Mouse (Mus musculus): ENCODE data around the gene Ccr4. TPM values are rescaled to one million over a fixed set of nuclear protein-coding genes. Genes with fewer than 3 reads are reported as not detected.

Gene Ccr4
- polyA plus RNA-seq, 1 experiment from 2014 or later = not detected

GRCm38 (mm10) chr9:114496469-114496868, 8.2 kb downstream of the Ccr4 start:
- H3K9ac ChIP-seq = no peak overlapping the region
- ATAC-seq (ENCODE audit: low FRiP score) = no peak
- H3K9me3 ChIP-seq = no peaks in the 10 kb centered on the region
- H3K27ac ChIP-seq = no peak overlapping the region
- H3K36me3 ChIP-seq = no peaks in the 10 kb centered on the region
- no peaks in the 10 kb centered on the region for H3K27me3 ChIP-seq
- H3K4me1 ChIP-seq (replicated peaks) = no peaks in the 10 kb centered on the region
- H3K4me2 ChIP-seq = no peak overlapping the region
- WGBS = 86% methylated on average over 7 of the region's 7 CpGs
- no peak overlapping the region for H3K4me3 ChIP-seq

- H3K4me2 ChIP-seq = no peak overlapping the region
- H3K9ac ChIP-seq = no peak overlapping the region
- WGBS = 86% methylated on average over 23 of the region's 23 CpGs
- H3K9me3 ChIP-seq = no peaks in the 10 kb centered on the region
- H3K36me3 ChIP-seq = no peaks in the 10 kb centered on the region
- no peaks in the 10 kb centered on the region for H3K27me3 ChIP-seq
- no peaks in the 10 kb centered on the region for H3K4me1 ChIP-seq (replicated peaks)
- no peak overlapping the region for H3K27ac ChIP-seq
- H3K4me3 ChIP-seq = no peak overlapping the region
- ATAC-seq (ENCODE audit: low FRiP score) = no peak
Measured at GRCm38 (mm10) chr9:114487481-114488258, 17.0 kb downstream of the Ccr4 start.

GRCm38 (mm10) chr9:114486808-114487207, 17.9 kb downstream of the Ccr4 start:
- 88% methylated on average over 4 of the region's 4 CpGs for WGBS
- H3K27me3 ChIP-seq = no peaks in the 10 kb centered on the region
- no peak overlapping the region for H3K9ac ChIP-seq
- H3K4me3 ChIP-seq = no peak overlapping the region
- H3K36me3 ChIP-seq = no peaks in the 10 kb centered on the region
- no peak overlapping the region for H3K27ac ChIP-seq
- no peak for ATAC-seq (ENCODE audit: low FRiP score)
- no peaks in the 10 kb centered on the region for H3K4me1 ChIP-seq (replicated peaks)
- no peak overlapping the region for H3K4me2 ChIP-seq
- no peaks in the 10 kb centered on the region for H3K9me3 ChIP-seq

GRCm38 (mm10) chr9:114484771-114485170, 19.9 kb downstream of the Ccr4 start:
- no peaks in the 10 kb centered on the region for H3K27me3 ChIP-seq
- H3K4me2 ChIP-seq = no peak overlapping the region
- no peaks in the 10 kb centered on the region for H3K4me1 ChIP-seq (replicated peaks)
- H3K4me3 ChIP-seq = no peak overlapping the region
- no peak for ATAC-seq (ENCODE audit: low FRiP score)
- H3K9me3 ChIP-seq = no peaks in the 10 kb centered on the region
- H3K36me3 ChIP-seq = no peaks in the 10 kb centered on the region
- H3K9ac ChIP-seq = no peak overlapping the region
- H3K27ac ChIP-seq = no peak overlapping the region
- 89% methylated on average over 5 of the region's 5 CpGs for WGBS

DNA sequence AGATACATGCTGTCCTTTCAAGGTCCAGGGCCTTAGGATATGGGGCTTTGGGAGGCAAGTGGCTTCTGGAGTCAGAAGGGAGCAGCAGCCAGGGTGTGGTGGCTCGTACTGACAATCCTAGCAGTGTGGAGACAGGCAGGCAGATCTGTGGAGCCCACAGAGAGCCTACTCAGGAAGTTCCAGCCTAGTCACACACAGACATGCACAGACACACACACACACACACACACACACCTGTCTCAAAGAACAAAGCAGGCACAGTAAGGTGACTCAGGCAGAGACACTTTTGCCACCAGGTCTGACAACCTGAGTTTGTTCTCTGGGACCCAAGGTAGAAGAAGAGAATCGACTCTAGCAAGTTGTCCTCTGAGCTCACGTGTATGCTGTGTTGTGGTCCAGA, 23.8 kb downstream of the Ccr4 start:
- 84% methylated on average over 3 of the region's 3 CpGs for WGBS
- H3K27ac ChIP-seq = no peak overlapping the region
- H3K36me3 ChIP-seq = peaks cover 6% of the 10 kb centered on the region; the same call in 1 of the 2 replicates
- H3K27me3 ChIP-seq = no peaks in the 10 kb centered on the region
- no peak overlapping the region for H3K9ac ChIP-seq
- no peak overlapping the region for H3K4me2 ChIP-seq
- H3K4me3 ChIP-seq = no peak overlapping the region
- ATAC-seq (ENCODE audit: low FRiP score) = no peak
- H3K4me1 ChIP-seq (replicated peaks) = no peaks in the 10 kb centered on the region
- H3K9me3 ChIP-seq = no peaks in the 10 kb centered on the region

DNA sequence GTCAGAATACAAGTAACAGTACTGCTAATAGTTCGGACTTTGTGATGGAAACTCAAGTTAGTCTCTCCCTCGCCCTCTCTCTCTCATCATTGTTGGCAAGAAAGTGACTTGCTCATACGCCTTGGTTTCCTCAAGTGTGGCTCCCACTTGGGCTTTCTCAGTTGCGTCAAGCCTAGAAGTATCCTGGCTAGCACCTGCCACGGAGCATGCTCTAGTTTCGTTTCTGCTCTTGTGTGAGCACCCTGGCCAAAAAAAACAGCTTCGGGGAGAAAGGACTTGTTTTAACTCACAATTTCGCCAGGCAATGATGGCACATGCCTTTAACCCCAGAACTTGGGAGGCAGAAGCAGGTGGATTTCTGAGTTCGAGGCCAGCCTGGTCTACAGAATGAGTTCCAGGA, 27.7 kb downstream of the Ccr4 start:
- no peaks in the 10 kb centered on the region for H3K27me3 ChIP-seq
- H3K9me3 ChIP-seq = no peaks in the 10 kb centered on the region
- ATAC-seq (ENCODE audit: low FRiP score) = no peak
- peaks cover 11% of the 10 kb centered on the region for H3K36me3 ChIP-seq
- H3K9ac ChIP-seq = no peak overlapping the region
- no peak overlapping the region for H3K27ac ChIP-seq
- no peaks in the 10 kb centered on the region for H3K4me1 ChIP-seq (replicated peaks)
- WGBS = 93% methylated on average over 9 of the region's 9 CpGs
- no peak overlapping the region for H3K4me3 ChIP-seq
- H3K4me2 ChIP-seq = no peak overlapping the region

DNA sequence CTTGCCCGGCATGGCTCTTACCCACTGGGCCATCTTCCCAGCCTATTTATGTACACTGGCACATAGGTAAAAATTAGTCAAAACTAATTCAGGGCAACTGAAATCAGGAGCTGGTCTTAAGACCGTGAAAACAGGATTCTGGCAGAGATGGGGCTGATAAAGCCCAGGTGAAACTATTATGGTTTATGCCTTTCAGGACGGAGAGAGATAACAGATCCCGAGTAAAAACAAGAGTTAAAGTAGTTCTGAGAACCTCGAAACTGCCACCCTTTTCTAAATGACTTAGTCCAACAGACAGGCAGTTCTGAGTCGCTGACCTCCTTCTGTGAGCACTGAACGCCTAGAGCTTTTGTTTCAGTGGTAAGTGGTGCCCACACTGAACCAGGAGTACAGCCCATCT, 32.8 kb downstream of the Ccr4 start:
- no peak overlapping the region for H3K4me2 ChIP-seq
- H3K4me3 ChIP-seq = no peak overlapping the region
- no peaks in the 10 kb centered on the region for H3K27me3 ChIP-seq
- H3K27ac ChIP-seq = no peak overlapping the region
- WGBS = 82% methylated on average over 7 of the region's 7 CpGs
- ATAC-seq (ENCODE audit: low FRiP score) = no peak
- no peak overlapping the region for H3K9ac ChIP-seq
- no peaks in the 10 kb centered on the region for H3K9me3 ChIP-seq
- H3K36me3 ChIP-seq = peaks cover 15% of the 10 kb centered on the region
- no peaks in the 10 kb centered on the region for H3K4me1 ChIP-seq (replicated peaks)

DNA sequence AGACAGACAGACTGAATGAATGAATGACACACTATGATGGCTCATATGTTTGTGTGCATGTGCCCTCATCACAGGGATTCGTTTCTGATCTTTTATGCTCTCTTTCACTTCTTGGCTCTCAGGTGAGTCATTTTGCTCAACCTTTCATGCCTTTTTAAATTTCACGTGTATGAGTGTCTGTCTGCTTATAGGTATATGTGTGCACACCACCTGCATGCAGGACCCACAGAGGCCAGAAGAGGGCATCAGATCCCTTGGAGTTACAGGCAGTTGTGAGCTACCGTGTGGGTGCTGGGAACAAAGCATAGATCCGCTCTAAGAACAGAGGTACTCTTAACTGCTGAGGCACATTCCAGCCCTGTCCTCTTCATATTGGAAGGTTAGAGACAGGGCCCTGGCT, 36.0 kb downstream of the Ccr4 start:
- H3K4me1 ChIP-seq (replicated peaks) = no peaks in the 10 kb centered on the region
- peaks cover 25% of the 10 kb centered on the region for H3K36me3 ChIP-seq
- 93% methylated on average over 4 of the region's 4 CpGs for WGBS
- H3K4me3 ChIP-seq = no peak overlapping the region
- ATAC-seq (ENCODE audit: low FRiP score) = no peak
- no peak overlapping the region for H3K4me2 ChIP-seq
- H3K9ac ChIP-seq = no peak overlapping the region
- H3K27me3 ChIP-seq = no peaks in the 10 kb centered on the region
- no peaks in the 10 kb centered on the region for H3K9me3 ChIP-seq
- no peak overlapping the region for H3K27ac ChIP-seq

- ATAC-seq (ENCODE audit: low FRiP score) = no peak
- Histone ChIP-seq H3K4me2 (no peak overlapping the region), H3K9me3 (no peaks in the 10 kb centered on the region), H3K4me1 (replicated peaks) (no peaks in the 10 kb centered on the region), H3K36me3 (peaks cover 26% of the 10 kb centered on the region), H3K4me3 (no peak overlapping the region), H3K27ac (no peak overlapping the region), H3K27me3 (no peaks in the 10 kb centered on the region), H3K9ac (no peak overlapping the region)
- WGBS = 90% methylated on average over 5 of the region's 5 CpGs
Measured at GRCm38 (mm10) chr9:114468217-114468616, 36.5 kb downstream of the Ccr4 start.

DNA sequence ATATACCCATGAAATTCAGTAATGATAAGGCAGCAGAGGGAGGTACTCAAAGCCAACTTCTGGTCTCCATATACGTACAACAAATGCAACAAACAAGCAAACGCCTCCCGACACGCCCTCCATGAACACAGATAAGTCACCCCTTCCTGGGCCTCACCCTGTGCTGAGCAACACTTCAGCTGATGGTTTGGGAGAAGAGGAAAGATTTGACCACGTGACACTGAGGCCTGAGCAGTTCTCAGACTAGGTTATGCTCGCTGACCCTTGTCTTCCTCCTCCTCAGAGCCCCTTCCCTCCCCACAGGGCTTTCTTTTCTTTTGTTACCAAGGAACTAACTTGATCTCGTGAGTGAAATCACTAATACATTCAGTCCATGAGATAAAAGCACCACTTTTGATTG, 37.8 kb downstream of the Ccr4 start:
- Histone ChIP-seq H3K4me1 (replicated peaks) (no peaks in the 10 kb centered on the region), H3K9me3 (no peaks in the 10 kb centered on the region), H3K36me3 (peaks cover 39% of the 10 kb centered on the region), H3K4me3 (no peak overlapping the region), H3K9ac (no peak overlapping the region), H3K4me2 (no peak overlapping the region), H3K27ac (no peak overlapping the region), H3K27me3 (no peaks in the 10 kb centered on the region)
- no peak for ATAC-seq (ENCODE audit: low FRiP score)
- 63% methylated on average over 7 of the region's 7 CpGs for WGBS

DNA sequence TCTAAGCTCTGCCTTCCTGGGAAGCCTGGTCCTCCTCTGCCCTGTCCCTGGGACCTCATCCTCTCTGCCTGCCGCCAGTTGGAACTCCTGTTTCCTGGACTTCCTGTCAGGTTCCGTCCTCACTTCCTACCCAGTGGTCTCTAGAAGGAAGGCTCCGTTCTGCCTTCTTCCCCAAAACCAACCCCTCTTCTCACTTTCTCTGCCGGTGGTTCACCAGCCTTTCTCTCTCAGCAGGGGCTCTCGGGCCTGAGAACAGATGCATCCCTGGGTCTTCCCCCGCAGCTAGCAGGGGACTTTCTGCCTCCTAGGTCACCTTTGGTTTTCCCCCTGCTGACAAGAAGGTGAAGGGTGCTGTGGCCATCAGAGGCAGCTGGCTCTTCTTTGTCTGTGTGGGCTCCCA, 39.3 kb downstream of the Ccr4 start:
- Histone ChIP-seq H3K4me2 (no peak overlapping the region), H3K4me3 (no peak overlapping the region), H3K4me1 (replicated peaks) (no peaks in the 10 kb centered on the region), H3K36me3 (peaks cover 50% of the 10 kb centered on the region), H3K9me3 (no peaks in the 10 kb centered on the region), H3K27ac (no peak overlapping the region), H3K27me3 (no peaks in the 10 kb centered on the region), H3K9ac (no peak overlapping the region)
- WGBS = 80% methylated on average over 6 of the region's 6 CpGs
- no peak for ATAC-seq (ENCODE audit: low FRiP score)

- H3K36me3 ChIP-seq = peaks cover 56% of the 10 kb centered on the region
- WGBS = 94% methylated on average over 7 of the region's 7 CpGs
- no peaks in the 10 kb centered on the region for H3K4me1 ChIP-seq (replicated peaks)
- no peak overlapping the region for H3K9ac ChIP-seq
- no peak overlapping the region for H3K4me3 ChIP-seq
- no peaks in the 10 kb centered on the region for H3K9me3 ChIP-seq
- H3K4me2 ChIP-seq = no peak overlapping the region
- no peak overlapping the region for H3K27ac ChIP-seq
- H3K27me3 ChIP-seq = no peaks in the 10 kb centered on the region
- ATAC-seq (ENCODE audit: low FRiP score) = no peak
Measured at GRCm38 (mm10) chr9:114462569-114462968, 42.1 kb downstream of the Ccr4 start.

DNA sequence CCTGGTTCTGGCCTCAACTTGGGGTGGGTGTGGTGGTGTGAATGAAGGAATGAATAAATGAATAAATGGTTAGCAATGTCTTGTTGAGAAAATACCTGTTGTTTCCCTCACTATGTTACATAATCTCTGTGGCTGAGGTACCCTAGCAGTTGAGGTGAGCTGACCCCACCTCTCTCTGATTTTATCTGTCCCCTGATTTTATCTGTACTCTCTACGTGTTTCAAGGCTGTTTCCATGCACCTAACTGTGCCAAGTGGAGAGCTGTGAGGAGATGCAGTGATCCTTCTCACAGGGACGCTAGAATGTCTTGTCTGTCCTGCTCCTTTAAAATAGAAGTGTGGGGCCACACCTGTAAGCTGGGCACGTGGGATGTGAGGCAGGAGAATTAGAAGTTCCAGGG, 46.3 kb downstream of the Ccr4 start:
- Histone ChIP-seq H3K27ac (no peak overlapping the region), H3K4me3 (no peak overlapping the region), H3K9me3 (no peaks in the 10 kb centered on the region), H3K27me3 (no peaks in the 10 kb centered on the region), H3K9ac (no peak overlapping the region), H3K4me1 (replicated peaks) (no peaks in the 10 kb centered on the region), H3K36me3 (peaks cover 48% of the 10 kb centered on the region), H3K4me2 (no peak overlapping the region)
- 85% methylated on average over 3 of the region's 3 CpGs for WGBS
- ATAC-seq (ENCODE audit: low FRiP score) = no peak
